Mouse (Mus musculus): ENCODE measurements around the gene Dmkn. TPM values are rescaled to one million over a fixed set of nuclear protein-coding genes. Genes with fewer than 3 reads are reported as not detected.

Dmkn gene
- total and polyA plus RNA-seq, 2 experiments from 2014 or later: 4.5 to 7.9 TPM

GRCm38 (mm10) chr7:30758853-30759252 is 4.7 kb upstream of the Dmkn start:
- no peak overlapping the region for H3K9ac ChIP-seq (replicated peaks; ENCODE audit: low read length, poor library complexity, severe bottlenecking)
- DNase-seq (ENCODE audit: low spot score): peak; percentile 38
- ATAC-seq (ENCODE audit: low FRiP score): no peak
- TF ChIP-seq CTCF (IDR thresholded peaks at IDR 0.05): peak; percentile 64
- 0 out of 2 replicates have a peak, but pooled peaks cover 7% of the 10 kb centered on the region for H3K9me3 ChIP-seq (ENCODE audit: low read length)
- WGBS: 48% methylated on average over 4 of the region's 4 CpGs
- no peaks in the 10 kb centered on the region for H3K4me1 ChIP-seq (ENCODE audit: insufficient read depth, low read length)
- H3K36me3 ChIP-seq (ENCODE audit: insufficient read depth, low read length): peaks cover 11% of the 10 kb centered on the region
- H3K27me3 ChIP-seq (ENCODE audit: insufficient read depth, low read length): no peaks in the 10 kb centered on the region
- no peak overlapping the region for H3K4me2 ChIP-seq (ENCODE audit: low read depth, low read length, poor library complexity, severe bottlenecking)
- H3K27ac ChIP-seq (ENCODE audit: low read depth, low read length): no peak overlapping the region
- no peak overlapping the region for H3K4me3 ChIP-seq (ENCODE audit: low read depth, low read length)

GRCm38 (mm10) chr7:30761769-30762352 is 1.7 kb upstream of the Dmkn start:
- no peak overlapping the region for H3K4me2 ChIP-seq (ENCODE audit: low read depth, low read length, poor library complexity, severe bottlenecking)
- 78% methylated on average over 4 of the region's 4 CpGs for whole genome bisulfite sequencing
- no peak for ATAC-seq (ENCODE audit: low FRiP score)
- no peaks in the 10 kb centered on the region for H3K9me3 ChIP-seq (ENCODE audit: low read length)
- H3K9ac ChIP-seq (replicated peaks; ENCODE audit: low read length, poor library complexity, severe bottlenecking): no peak overlapping the region
- no peaks in the 10 kb centered on the region for H3K36me3 ChIP-seq (ENCODE audit: insufficient read depth, low read length)
- no peaks in the 10 kb centered on the region for H3K27me3 ChIP-seq (ENCODE audit: insufficient read depth, low read length)
- H3K27ac ChIP-seq (ENCODE audit: low read depth, low read length): no peak overlapping the region
- no peaks in the 10 kb centered on the region for H3K4me1 ChIP-seq (ENCODE audit: insufficient read depth, low read length)
- DNase-seq (ENCODE audit: low spot score): no peak
- H3K4me3 ChIP-seq (ENCODE audit: low read depth, low read length): no peak overlapping the region
- no peak for TF ChIP-seq CTCF (IDR thresholded peaks at IDR 0.05)

- 48% methylated on average over 11 of the region's 11 CpGs for WGBS
- no peak overlapping the region for H3K4me2 ChIP-seq (ENCODE audit: low read depth, low read length, poor library complexity, severe bottlenecking)
- DNase-seq (ENCODE audit: low spot score) (peak; percentile 17), ATAC-seq (ENCODE audit: low FRiP score) (no peak)
- no peak overlapping the region for H3K4me3 ChIP-seq (ENCODE audit: low read depth, low read length)
- H3K9me3 ChIP-seq (ENCODE audit: low read length): no peaks in the 10 kb centered on the region
- no peaks in the 10 kb centered on the region for H3K4me1 ChIP-seq (ENCODE audit: insufficient read depth, low read length)
- H3K27me3 ChIP-seq (ENCODE audit: insufficient read depth, low read length): no peaks in the 10 kb centered on the region
- H3K9ac ChIP-seq (replicated peaks; ENCODE audit: low read length, poor library complexity, severe bottlenecking): no peak overlapping the region
- no peaks in the 10 kb centered on the region for H3K36me3 ChIP-seq (ENCODE audit: insufficient read depth, low read length)
- no peak overlapping the region for H3K27ac ChIP-seq (ENCODE audit: low read depth, low read length)
- no peak for TF ChIP-seq CTCF (IDR thresholded peaks at IDR 0.05)
Observed at GRCm38 (mm10) chr7:30765173-30765572, 1.6 kb downstream of the Dmkn start.

GRCm38 (mm10) chr7:30766408-30766807 is 2.9 kb downstream of the Dmkn start:
- WGBS: 95% methylated on average over 4 of the region's 4 CpGs
- no peak for DNase-seq (ENCODE audit: low spot score)

GRCm38 (mm10) chr7:30769236-30769635 is 5.7 kb downstream of the Dmkn start:
- Histone ChIP-seq H3K4me3 (ENCODE audit: low read depth, low read length) (no peak overlapping the region), H3K27ac (ENCODE audit: low read depth, low read length) (no peak overlapping the region), H3K27me3 (ENCODE audit: insufficient read depth, low read length) (no peaks in the 10 kb centered on the region), H3K36me3 (ENCODE audit: insufficient read depth, low read length) (no peaks in the 10 kb centered on the region), H3K9me3 (ENCODE audit: low read length) (no peaks in the 10 kb centered on the region), H3K4me1 (ENCODE audit: insufficient read depth, low read length) (no peaks in the 10 kb centered on the region), H3K9ac (replicated peaks; ENCODE audit: low read length, poor library complexity, severe bottlenecking) (no peak overlapping the region), H3K4me2 (ENCODE audit: low read depth, low read length, poor library complexity, severe bottlenecking) (no peak overlapping the region)
- no peak for ATAC-seq (ENCODE audit: low FRiP score)
- WGBS: 36% methylated on average over 9 of the region's 9 CpGs
- no peak for TF ChIP-seq CTCF (IDR thresholded peaks at IDR 0.05)
- no peak for DNase-seq (ENCODE audit: low spot score)

More at GRCm38 (mm10) chr7:30766408-30766807, 2.9 kb downstream of the Dmkn start:
- Histone ChIP-seq H3K36me3 (ENCODE audit: insufficient read depth, low read length) (no peaks in the 10 kb centered on the region), H3K4me2 (ENCODE audit: low read depth, low read length, poor library complexity, severe bottlenecking) (no peak overlapping the region), H3K27ac (ENCODE audit: low read depth, low read length) (no peak overlapping the region), H3K4me1 (ENCODE audit: insufficient read depth, low read length) (no peaks in the 10 kb centered on the region), H3K27me3 (ENCODE audit: insufficient read depth, low read length) (no peaks in the 10 kb centered on the region), H3K9me3 (ENCODE audit: low read length) (no peaks in the 10 kb centered on the region), H3K9ac (replicated peaks; ENCODE audit: low read length, poor library complexity, severe bottlenecking) (no peak overlapping the region), H3K4me3 (ENCODE audit: low read depth, low read length) (no peak overlapping the region)
- ATAC-seq (ENCODE audit: low FRiP score): no peak
- no peak for TF ChIP-seq CTCF (IDR thresholded peaks at IDR 0.05)

- DNase-seq (ENCODE audit: low spot score) (no peak), ATAC-seq (ENCODE audit: low FRiP score) (no peak)
- Histone ChIP-seq H3K9ac (replicated peaks; ENCODE audit: low read length, poor library complexity, severe bottlenecking) (no peak overlapping the region), H3K27ac (ENCODE audit: low read depth, low read length) (no peak overlapping the region), H3K36me3 (ENCODE audit: insufficient read depth, low read length) (no peaks in the 10 kb centered on the region), H3K27me3 (ENCODE audit: insufficient read depth, low read length) (no peaks in the 10 kb centered on the region), H3K4me3 (ENCODE audit: low read depth, low read length) (no peak overlapping the region), H3K4me1 (ENCODE audit: insufficient read depth, low read length) (no peaks in the 10 kb centered on the region), H3K9me3 (ENCODE audit: low read length) (no peaks in the 10 kb centered on the region), H3K4me2 (ENCODE audit: low read depth, low read length, poor library complexity, severe bottlenecking) (no peak overlapping the region)
- TF ChIP-seq CTCF (IDR thresholded peaks at IDR 0.05): no peak
- WGBS: 93% methylated on average over 9 of the region's 9 CpGs
Observed at GRCm38 (mm10) chr7:30776104-30776503, 12.5 kb downstream of the Dmkn start.
